Mouse (Mus musculus) thymus, postnatal 10 days (tissue): ENCODE results near the gene Mgam.
"Not testable (repeated sequence)": the region's sequence is repeated elsewhere in the genome, so short reads cannot be mapped to it uniquely, and the experiment has no call there.

Source experiments
- DNase-seq, 2 experiments: peaks; one replicate each; pipeline ENCODE4 v3.0.0; 2021; ENCODE audit warnings: low spot score in 2 of 2

The Mgam gene

GRCm38 (mm10) chr6:40728506-40728905 is 99.9 kb downstream of the Mgam start:
- DNase-seq, result not testable (repeated sequence)

GRCm38 (mm10) chr6:40739545-40739944 is 110.9 kb downstream of the Mgam start:
- DNase-seq, result no peak

GRCm38 (mm10) chr6:40749030-40749429 is 120.4 kb downstream of the Mgam start:
- not testable (repeated sequence) for DNase-seq

GRCm38 (mm10) chr6:40755948-40756347 is 127.3 kb downstream of the Mgam start:
- DNase-seq, result no peak

- DNase-seq, result not testable (repeated sequence)
These were observed 128.7 kb downstream of the Mgam start for GRCm38 (mm10) chr6:40757346-40757745.

- DNase-seq, result no peak
These were observed 146.0 kb downstream of the Mgam start for GRCm38 (mm10) chr6:40774656-40775055.

- DNase-seq, result no peak
These were observed 149.8 kb downstream of the Mgam start for GRCm38 (mm10) chr6:40778458-40778857.

- DNase-seq, result no peak
These were observed 155.0 kb downstream of the Mgam start for GRCm38 (mm10) chr6:40783637-40784036.

- DNase-seq, result no peak
These were observed 155.7 kb downstream of the Mgam start for GRCm38 (mm10) chr6:40784378-40784777.

GRCm38 (mm10) chr6:40795077-40795812 is 166.6 kb downstream of the Mgam start:
- DNase-seq, result no peak

- no peak for DNase-seq
These were observed 189.7 kb downstream of the Mgam start for GRCm38 (mm10) chr6:40818237-40818902.
